Mouse (Mus musculus) gastrocnemius, adult 2 months (tissue): Measurements from ENCODE around the gene Nacc2. TPM values are rescaled to one million over a fixed set of nuclear protein-coding genes. Genes with fewer than 3 reads are reported as not detected.

Experiments
- DNase-seq: peaks from one replicate; pipeline ENCODE4 v3.0.0; 2022
- H3K27ac ChIP-seq: fragments of 200-600 bp; 2 replicates; pipeline ENCODE4 v1.8.1; 2022; ENCODE audit warnings: mild to moderate bottlenecking
- H3K4me3 ChIP-seq: fragments of 200-600 bp; 2 replicates; pipeline ENCODE4 v1.8.1; 2022; ENCODE audit warnings: mild to moderate bottlenecking, moderate library complexity
- CTCF ChIP-seq: fragments of 200-600 bp; IDR thresholded peaks from 2 replicates; pipeline ENCODE4 v1.8.1; 2022; ENCODE audit warnings: antibody characterized with exemption, mild to moderate bottlenecking, moderate library complexity
- intact Hi-C: fragments of 180-260 bp; cut with DNase I; formaldehyde crosslinking; loops from one replicate; pipeline ENCODE4 v1.15.1; 2025
- total RNA-seq, 2 experiments: library from RNA; stranded (reverse); gene quantifications; 2 replicates each; pipeline ENCODE4 v1.2.3; 2021

Nacc2 gene
- total RNA-seq, 2 experiments from 2014 or later = 18.9 to 32.6 TPM

DNA sequence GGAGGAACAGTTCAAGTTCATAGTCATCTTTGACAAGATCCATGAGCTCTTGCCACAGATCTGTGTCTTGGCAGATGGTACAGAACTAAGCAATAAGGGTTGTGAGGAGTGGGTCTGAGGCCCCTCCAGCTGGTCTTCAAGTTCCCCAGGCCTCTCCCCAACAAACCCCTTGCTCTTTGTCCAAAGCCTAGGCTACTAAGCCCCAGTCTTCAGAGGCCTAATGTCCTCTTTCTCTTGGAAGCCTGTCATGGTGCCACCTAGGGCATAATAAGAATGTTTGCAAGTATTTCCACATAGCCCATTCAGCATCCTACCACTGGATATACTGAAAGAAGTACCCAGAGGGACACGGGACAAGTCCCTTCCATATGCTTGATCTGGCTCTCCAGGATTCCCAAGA lies 100.4 kb downstream of the Nacc2 start:
- TF ChIP-seq CTCF = no peak
- Histone ChIP-seq H3K27ac (no peak overlapping the region; the same call in 1 of the 2 replicates), H3K4me3 (no peak overlapping the region)
- DNase-seq = no peak
- intact Hi-C loops = loop anchor here (10.0 kb wide), 1 partner anchor 372 kb away; no protein-coding TSS in a partner anchor

DNA sequence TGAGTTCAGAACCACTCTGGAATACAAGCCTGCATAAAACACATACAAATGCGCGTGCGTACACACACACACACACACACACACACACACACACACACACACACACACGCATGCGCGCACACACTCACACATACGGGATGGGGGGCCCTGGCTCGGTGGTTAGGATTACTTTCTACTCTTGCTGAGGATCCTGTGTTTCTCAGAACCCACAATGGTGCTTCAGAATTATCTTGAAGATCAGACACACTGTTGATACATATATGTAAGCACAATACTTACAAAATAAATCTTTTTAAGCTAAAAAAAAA lies 100.8 kb downstream of the Nacc2 start:
- H3K27ac ChIP-seq = peak overlapping the region; percentile 99
- intact Hi-C loops = loop anchor here (10.0 kb wide), 1 partner anchor 373 kb away; no protein-coding TSS in a partner anchor
- no peak for TF ChIP-seq CTCF
- no peak for DNase-seq
- H3K4me3 ChIP-seq = peak overlapping the region; percentile 74

DNA sequence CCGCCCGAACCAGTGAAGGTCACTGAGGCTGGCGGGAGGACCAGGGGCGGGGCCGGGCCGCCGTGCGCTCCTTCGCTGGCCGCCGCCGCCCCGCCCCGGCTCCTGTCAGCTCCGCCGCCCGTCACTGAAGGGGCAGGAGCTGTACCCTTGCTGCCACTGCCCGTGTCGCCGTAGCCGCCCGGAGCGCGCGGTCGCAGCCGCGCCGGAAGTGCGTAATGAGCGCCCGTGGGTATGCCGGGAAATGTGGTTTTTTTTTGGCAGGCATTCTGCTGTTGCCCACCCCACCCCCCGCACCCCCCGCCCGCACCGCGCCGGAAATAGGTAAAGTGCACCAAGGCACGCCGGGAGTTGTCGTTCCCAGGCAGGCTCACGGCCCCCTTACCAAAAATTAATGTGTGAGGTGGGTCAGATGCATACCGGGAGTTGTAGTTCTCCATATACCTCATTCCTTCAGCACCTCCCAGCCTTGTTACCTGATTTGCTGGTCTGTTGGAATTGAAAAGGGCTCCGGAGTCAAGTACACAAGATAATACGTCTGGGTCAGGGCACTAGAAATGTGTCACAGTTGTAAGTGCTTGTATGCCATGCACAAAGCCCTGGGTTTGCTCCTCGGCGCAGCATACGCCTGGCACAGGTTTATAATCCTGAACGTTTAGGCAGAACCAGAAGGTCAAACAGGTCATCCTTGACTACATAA lies 101.3 kb downstream of the Nacc2 start, which contains the start of gene Ubac1:
TSS of gene Ubac1 (minus strand) at position 187 of the 697 bp plus-strand sequence.
- intact Hi-C loops = loop anchor here (10.0 kb wide), 1 partner anchor 373 kb away; no protein-coding TSS in a partner anchor
- Histone ChIP-seq H3K4me3 (peak within 1 kb of the TSS; percentile 74), H3K27ac (peak within 1 kb of the TSS; percentile 99)
- no peak for TF ChIP-seq CTCF
- DNase-seq = peak; percentile 96

DNA sequence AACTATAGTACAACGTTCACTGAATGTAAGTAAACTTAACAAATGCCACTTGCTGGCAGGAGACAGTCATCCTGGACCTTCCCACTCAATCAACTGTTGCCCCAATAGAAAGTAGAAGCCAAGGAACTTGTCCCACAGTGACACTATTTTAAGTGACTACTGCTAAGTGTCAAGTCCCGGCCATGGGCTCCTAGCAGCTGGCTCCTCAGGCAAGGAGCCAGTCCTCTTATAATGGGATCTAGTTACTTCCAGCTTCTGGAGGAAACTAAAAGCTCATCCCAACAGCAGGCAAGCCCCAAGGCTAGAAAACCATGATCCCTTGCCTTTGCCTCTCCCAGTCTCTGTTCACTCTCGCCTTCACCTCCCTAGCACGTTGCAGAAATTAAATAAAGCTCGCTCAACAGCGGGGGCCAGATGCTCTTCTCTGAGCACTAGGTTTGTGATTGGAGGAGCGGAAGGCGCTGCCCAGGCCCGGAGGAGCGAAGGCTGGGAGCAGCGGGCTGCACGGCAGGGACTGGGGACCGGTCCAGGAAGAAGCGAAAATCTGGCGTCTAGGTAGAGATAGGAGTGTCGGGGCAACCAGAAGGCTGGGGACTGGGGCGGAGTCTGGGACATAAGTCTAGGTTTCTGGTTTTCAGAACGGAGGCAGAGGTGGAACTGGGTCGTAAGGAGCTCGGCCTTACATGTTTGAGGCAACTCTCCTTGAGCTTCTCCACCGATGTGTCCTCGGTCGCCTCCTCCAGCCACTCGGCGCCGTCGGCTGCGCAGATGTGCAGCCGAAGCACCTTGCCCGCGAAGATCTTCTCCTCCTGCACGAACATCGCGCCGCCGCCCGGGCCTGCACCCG lies 102.1 kb downstream of the Nacc2 start:
- Histone ChIP-seq H3K27ac (peak overlapping the region; percentile 99), H3K4me3 (peak overlapping the region; percentile 74)
- no peak for TF ChIP-seq CTCF
- intact Hi-C loops = loop anchor here (10.0 kb wide), 1 partner anchor 374 kb away; no protein-coding TSS in a partner anchor
- DNase-seq = peak; percentile 82

DNA sequence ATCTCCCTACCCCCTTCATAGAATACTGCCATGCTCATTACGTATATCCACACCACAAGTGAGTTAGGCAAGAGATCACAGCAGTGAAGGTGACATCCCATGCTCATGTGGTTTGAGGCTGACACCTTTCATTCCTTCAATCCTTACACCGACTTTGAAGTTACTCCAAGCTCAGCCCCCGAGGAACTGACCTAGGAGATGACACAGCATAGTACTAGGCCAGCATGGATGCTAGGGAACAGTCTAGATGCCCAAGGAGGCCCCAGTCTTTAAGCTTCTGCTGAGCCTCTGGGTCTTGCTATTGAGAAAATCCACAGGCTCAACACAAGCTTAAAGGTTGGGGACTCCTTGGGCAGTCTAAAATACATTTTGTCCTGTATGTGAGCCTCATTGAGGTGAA lies 103.1 kb downstream of the Nacc2 start:
- DNase-seq = peak; percentile 36
- no peak for TF ChIP-seq CTCF
- Histone ChIP-seq H3K27ac (peak overlapping the region; percentile 99), H3K4me3 (peak overlapping the region; percentile 74)
- intact Hi-C loops = loop anchor here (5.0 to 10.0 kb wide), 2 partner anchors 38 to 375 kb away; partner anchors contain the start of gene Camsap1

DNA sequence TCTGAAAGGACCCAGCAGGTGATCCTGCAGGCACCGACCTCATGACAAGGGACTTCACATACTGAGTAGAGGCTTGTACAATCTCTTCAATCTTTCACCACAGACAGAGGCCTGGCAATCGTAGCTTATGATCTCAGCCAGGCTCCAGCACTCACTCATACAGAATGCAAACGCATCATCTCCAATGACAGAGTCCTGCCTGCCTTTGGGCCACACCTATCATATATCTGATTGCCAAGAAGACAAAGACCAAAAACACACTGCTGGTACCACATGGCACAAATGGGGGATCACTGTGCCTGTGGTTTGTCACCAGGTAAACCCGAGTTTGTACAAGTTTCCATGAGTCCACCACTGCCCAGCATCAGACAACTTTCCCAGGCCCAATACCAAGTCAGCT lies 105.7 kb downstream of the Nacc2 start:
- Histone ChIP-seq H3K4me3 (peak overlapping the region; percentile 74), H3K27ac (peak overlapping the region; percentile 79)
- TF ChIP-seq CTCF = no peak
- DNase-seq = peak; percentile 35
- intact Hi-C loops = loop anchor here (5.0 kb wide), 1 partner anchor 35 kb away; the partner anchor contains the start of gene Camsap1

DNA sequence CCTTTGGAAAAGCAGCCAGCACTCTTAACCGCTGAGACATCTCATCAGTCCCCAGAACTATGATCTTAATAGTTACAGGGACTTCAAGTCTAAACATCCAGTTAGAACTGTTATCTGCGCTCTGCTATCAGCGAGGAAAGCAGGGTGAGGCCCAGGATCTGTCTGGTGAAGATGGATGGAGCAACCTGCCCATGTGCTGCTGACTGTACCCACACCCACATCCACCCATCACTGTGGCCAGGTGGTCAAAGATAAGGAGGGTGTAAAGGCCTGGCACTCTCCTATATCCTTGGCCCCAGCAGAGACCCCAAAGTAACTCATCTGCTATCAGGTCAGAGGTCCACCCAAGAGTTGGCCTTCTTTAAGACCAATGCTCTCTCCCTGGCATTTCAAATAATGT lies 109.3 kb downstream of the Nacc2 start:
- Histone ChIP-seq H3K4me3 (no peak overlapping the region), H3K27ac (peak overlapping the region; percentile 1; the same call in 1 of the 2 replicates)
- TF ChIP-seq CTCF = no peak
- intact Hi-C loops = no loop called here
- DNase-seq = no peak

DNA sequence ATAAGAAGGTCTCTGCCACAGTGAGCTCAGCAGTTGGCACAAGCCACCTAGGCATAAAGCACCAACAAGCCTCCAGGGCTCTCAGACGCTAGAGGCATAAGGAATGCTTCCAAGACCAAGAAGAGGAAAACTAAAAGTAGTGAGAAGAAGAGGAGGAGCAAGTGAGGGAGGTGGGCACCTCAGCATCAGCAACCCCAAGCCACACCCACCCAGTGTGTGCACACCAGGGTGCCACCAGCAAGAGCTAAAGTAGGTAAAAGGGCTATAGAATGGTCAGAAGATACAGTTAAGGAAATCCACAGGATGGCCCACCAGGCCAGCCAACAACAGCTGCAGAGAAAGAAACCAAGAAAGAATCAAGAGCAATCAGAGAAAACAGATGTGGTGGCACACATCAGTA lies 111.6 kb downstream of the Nacc2 start:
- DNase-seq = no peak
- H3K4me3 ChIP-seq = no peak overlapping the region; the same call in 1 of the 2 replicates
- intact Hi-C loops = no loop called here
- H3K27ac ChIP-seq = no peak overlapping the region
- TF ChIP-seq CTCF = no peak

Other genes starting within 250 kb of the Nacc2 start
- 10 to 100 TPM; 43.7 to 55.7 TPM for gene Camsap1, start 139.9 kb downstream of the Nacc2 start, total RNA-seq
- gene Ubac1, start 101.5 kb downstream of the Nacc2 start, total RNA-seq = 100 to 1,000 TPM; 223 to 239 TPM
- not detected for gene Lhx3, start 85.1 kb upstream of the Nacc2 start, total RNA-seq
- gene Qsox2, start 114.3 kb upstream of the Nacc2 start, total RNA-seq = 1 to 10 TPM; 3.0 to 3.9 TPM
- not detected for gene Ccdc187, start 171.3 kb upstream of the Nacc2 start, total RNA-seq
- 1 to 10 TPM; 2.3 to 2.6 TPM for gene Gpsm1, start 192.3 kb upstream of the Nacc2 start, total RNA-seq
- gene Dnlz, start 228.9 kb upstream of the Nacc2 start, total RNA-seq = 10 to 100 TPM; 18.0 to 22.7 TPM
- gene Card9, start 237.7 kb upstream of the Nacc2 start, total RNA-seq = 1 to 10 TPM; 1.1 to 1.2 TPM